Mouse (Mus musculus) frontal cortex, adult 2 months (tissue): Measurements from ENCODE around the gene Gm49380. TPM values are rescaled to one million over a fixed set of nuclear protein-coding genes. Genes with fewer than 3 reads are reported as not detected.

Source experiments
- DNase-seq, 2 experiments: peaks; one replicate each; pipeline ENCODE4 v3.0.0; 2022; ENCODE audit warnings: low spot score in 1 of 2; ENCODE audit errors: extremely low spot score in 1 of 2
- polyA plus RNA-seq: library from polyadenylated mRNA; depleted of rRNA; stranded (reverse); fragments of >200 nt; gene quantifications from 2 replicates; pipeline ENCODE4 v1.2.3, GENCODE M21; 2012; rRNA removed

Gm49380 gene
- polyA plus RNA-seq = 0.16 and 0.21 TPM in 2 replicates

DNA sequence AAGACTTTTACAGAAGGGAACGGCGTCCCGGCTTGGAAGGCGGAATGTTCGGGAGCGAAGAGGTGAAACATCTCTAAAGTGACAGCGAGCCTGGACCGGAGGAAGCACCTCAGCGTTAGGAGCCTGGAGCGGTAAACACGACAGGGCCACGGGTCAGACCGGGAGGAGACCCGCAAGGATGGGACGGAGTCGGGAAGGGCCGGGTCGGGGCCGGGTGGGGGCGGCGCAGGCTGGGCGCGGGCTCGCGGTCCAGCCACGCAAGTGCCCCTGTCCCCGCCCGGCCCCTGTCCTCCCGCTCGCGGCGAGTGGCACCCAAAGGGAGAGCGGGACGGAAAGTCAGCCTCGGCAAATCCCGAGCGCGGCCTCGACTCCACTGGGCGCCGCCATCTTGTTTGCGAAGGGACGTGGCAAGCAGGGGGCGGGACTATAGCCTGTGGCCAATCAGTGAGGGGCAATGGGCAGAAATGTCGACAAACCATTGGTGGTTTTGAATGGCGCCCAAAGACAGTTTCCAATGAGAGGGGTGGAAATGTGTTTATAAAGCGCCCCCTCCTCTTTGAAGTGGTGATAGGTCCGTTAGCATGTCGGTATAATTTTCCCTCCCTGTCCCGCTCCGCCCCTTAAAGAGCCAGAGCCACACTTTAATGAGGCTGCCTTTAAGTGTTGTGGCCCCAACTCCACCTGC is at the start of gene Gm49380, which contains the start of gene Rnf26:
TSS of gene Gm49380 (minus strand) at position 396 of the 685 bp plus-strand sequence.
TSS of gene Rnf26 (minus strand) at position 413 of the 685 bp plus-strand sequence.
- peak; percentile 96 to 98 for DNase-seq

DNA sequence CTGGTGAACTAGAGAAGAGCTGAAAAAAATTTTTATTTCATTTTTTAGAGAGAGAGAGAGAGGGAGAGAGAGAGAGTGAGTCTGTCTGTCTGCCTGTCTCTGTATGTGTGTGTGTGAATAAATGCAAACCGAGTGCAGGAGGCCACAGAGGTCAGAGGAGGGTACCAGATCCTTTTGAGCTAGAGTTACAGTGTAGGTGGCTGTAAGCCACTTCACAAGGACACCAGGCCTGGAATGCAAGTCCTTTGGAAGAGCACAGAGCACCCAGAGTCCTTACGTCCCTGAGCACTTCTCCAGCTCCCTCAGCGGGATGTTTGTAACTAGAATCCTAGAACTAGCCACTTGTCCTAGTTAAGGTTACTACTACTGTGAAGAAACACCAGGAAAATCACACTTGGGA is 46.6 kb upstream of the Gm49380 start:
- DNase-seq = no peak

DNA sequence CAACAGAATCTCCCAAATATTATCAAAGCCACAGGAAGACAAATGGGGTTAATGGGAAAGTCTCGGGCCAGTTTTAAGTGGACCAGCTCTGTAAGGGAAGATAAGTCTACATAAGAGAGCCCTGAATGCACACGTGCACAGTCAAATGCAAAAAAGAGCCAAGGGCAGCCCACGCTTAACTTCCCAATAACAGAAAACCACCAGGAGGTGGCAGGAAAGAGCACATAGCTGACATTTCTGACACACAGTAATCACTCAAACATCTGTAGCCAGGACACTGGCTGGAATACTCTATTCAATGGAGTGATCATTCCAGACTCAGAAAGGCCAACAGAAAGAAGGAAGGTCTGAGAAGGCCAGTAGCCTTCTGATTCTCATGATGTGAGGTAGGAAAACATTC is 34.0 kb upstream of the Gm49380 start:
- DNase-seq = no peak

DNA sequence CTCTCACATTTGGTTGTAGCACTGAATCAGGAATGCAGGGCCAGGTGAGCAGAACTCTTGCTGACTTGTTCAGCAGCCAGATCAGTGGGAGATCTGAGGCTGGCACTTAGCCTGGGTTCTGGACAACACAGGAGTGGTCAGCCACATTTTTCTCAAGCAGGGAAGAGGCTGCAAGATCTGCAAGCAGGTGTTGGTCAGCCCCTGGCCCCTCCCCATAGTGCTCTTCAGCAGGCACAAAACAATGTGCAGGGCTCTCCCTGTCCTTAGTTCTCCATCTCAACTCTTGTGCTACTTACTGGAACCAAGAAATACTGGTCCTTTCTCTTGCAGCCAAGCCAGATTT is 31.4 kb upstream of the Gm49380 start:
- DNase-seq = no peak

GRCm38 (mm10) chr9:44144023-44144717 is 30.9 kb upstream of the Gm49380 start:
- DNase-seq = peak in 1 of 2 experiments; percentile 43

GRCm38 (mm10) chr9:44143421-44143820 is 30.1 kb upstream of the Gm49380 start:
- no peak for DNase-seq

DNA sequence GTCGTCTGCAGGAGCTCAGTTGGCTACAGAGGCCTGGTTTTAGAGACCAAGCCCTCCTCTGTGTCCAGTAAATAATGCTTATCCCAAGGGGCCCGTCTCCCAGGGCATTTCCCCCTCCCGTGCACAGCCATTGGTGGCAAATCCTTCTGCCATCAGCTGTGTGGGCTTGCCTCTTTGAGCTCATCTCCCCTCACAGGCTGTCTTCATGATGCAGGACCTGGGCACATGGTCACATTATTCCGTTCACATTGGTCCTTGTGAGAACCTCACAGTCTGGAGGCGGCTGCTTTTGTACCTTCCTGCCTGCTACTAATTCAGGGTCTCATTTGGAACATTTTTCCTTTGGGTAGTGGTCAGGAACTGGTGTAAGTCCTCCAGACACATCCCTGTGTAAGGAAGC is 28.7 kb upstream of the Gm49380 start:
- no peak for DNase-seq

- DNase-seq = no peak
These were observed 24.5 kb upstream of the Gm49380 start for GRCm38 (mm10) chr9:44137846-44138245.

GRCm38 (mm10) chr9:44135731-44136411 is 22.6 kb upstream of the Gm49380 start:
- DNase-seq = no peak

- DNase-seq = no peak
These were observed 21.8 kb upstream of the Gm49380 start for GRCm38 (mm10) chr9:44134851-44135730.

DNA sequence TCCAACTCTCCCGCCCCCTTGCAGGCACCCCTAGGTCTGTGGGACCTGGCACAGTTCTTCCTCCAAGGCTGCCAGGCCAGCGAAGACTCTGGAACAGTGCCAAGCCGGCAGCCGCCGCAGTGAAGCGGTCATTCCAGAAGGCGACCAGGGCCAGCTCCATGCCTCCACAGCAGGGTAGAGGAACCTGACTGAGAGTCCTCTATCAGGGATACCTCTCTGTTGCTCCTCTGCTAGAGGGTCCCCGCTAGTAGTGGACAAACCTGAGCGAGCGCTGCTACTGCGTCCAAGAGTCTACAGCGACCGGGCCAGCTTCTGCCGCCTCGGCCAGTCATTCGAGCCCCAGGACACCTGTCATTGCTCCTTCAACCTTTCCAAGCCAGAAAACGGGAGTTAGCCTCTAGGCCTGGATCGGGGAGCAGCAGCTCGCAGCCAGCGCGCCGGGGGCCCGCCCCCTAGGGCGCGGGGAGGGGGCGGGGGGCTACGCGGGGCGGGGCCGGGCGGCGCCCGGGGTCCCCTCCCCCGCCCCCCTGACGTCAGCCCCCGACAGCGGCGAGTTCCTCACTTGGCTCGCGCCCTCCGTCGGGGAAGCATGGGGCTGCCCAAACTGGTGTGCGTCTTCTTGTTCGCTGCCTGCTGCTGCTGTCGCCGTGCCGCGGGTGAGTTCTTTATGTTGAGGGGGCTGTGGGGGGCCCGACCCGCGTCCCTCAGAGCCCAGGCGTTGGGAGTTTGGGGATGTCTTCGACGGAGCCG is 21.0 kb upstream of the Gm49380 start, which contains the start of gene Mcam:
TSS of gene Mcam (plus strand) at position 369 of the 750 bp plus-strand sequence.
- no peak for DNase-seq

- no peak for DNase-seq
These were observed 20.0 kb upstream of the Gm49380 start for GRCm38 (mm10) chr9:44133287-44133686.

DNA sequence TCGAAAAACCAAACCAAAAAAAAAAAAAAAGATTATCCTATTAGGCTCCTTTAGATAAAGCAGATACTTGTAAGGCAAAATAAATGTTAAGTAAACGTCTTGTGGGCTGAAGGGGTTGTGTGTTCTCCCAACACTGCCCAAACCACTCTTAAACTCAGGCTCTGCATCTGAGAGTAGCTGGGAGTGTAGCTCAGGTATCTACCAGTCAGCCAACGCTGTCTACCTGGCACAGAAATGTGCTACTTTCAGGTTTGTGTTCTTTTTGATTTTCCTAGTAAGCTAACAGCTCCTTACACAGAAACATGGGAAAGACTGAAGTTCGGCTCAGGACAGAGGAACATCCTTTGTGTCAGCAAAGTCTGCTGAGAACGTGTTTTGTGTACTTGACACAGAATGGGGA is 18.9 kb upstream of the Gm49380 start:
- DNase-seq = no peak

GRCm38 (mm10) chr9:44131276-44131590 is 17.9 kb upstream of the Gm49380 start:
- no peak for DNase-seq

- no peak for DNase-seq
These were observed 17.4 kb upstream of the Gm49380 start for GRCm38 (mm10) chr9:44130581-44131275.

- no peak for DNase-seq
These were observed 16.7 kb upstream of the Gm49380 start for GRCm38 (mm10) chr9:44130034-44130433.

GRCm38 (mm10) chr9:44129633-44130032 is 16.3 kb upstream of the Gm49380 start:
- DNase-seq = no peak

DNA sequence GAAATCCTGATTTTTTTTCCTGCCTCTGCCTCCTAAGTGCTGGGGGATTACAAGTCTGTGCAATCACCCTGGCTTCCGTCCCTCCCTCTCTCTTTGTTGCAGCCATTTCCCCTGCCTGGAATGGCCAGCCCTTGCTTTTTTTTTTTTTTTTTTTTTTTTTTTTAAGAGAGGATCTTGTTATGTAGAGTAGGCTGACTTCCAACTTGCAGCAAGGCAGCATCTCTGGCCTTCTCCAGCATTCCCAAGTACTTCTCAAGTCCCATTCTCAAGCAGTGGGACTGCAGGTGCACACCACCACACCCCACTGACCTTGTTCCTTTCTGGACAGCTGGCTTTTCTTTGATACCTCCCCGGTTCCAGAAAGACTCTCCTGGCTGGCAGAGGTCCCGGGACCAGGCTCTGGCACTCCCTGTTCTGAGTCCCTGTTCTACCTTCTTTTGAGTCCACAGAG is 14.1 kb upstream of the Gm49380 start:
- DNase-seq = no peak

DNA sequence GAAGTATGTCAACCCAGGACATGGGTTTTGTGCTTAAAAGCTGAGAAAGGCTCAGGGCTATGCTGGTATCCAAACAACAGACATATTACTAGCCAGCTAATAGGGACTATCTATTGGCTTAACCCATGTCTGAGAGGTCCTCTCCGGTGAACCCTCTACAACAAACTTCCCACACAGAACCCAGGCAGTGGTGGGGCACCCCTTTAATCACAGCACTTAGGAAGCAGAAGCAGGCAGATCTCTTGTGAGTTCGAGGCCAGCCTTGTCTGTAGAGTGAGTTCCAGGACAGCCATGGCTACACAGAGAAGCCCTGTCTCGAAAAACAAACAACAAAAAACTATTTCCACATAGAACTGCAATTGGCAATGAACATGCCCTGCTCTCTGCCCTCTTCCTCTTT is 13.4 kb upstream of the Gm49380 start:
- DNase-seq = no peak
